Mouse (Mus musculus) heart, postnatal 0 days (tissue): ENCODE measurements at regions not wholly inside any gene's neighbourhood (a gene's known extent, or its start where the extent isn't known, plus 50 kb on each side); places are given as distances from the start of the nearest gene placed in this dataset.

Experiments used
- CTCF ChIP-seq: IDR thresholded peaks from 2 replicates; pipeline ENCODE4 v1.5.1; 2016; ENCODE audit warnings: antibody characterized with exemption, control low read depth, low read depth
- EP300 ChIP-seq: IDR thresholded peaks from 2 replicates; pipeline ENCODE4 v1.6.1; 2016; ENCODE audit warnings: antibody characterized with exemption, low read depth

DNA sequence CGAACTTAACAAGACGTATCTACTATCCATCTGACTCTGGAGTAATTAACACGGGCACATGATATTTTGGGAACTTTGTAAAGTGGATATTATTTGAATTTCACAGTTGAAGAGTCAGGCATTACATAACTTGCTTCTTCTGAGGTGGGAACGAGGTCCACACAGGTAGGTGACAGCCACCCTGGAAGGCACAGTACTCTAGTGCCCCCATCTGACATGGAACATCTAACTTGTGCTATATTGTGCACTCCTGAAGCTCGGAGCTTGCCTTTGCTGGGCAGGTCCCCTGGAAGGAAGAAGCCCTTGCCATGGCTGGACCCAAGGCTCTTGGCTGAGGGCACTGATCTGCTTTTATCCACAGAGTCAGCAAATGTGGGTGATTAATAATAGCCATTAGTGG is 66.8 kb downstream of the Adm start:
- TF ChIP-seq EP300 (no peak), CTCF (no peak)
